Mouse (Mus musculus) embryonic fibroblast, embryonic 13.5 days (primary cell): ENCODE data around the gene Itgae. TPM values are rescaled to one million over a fixed set of nuclear protein-coding genes. Genes with fewer than 3 reads are reported as not detected.
A peak's percentile ranks its signal among the peaks of the same experiment; 100 is the strongest.

Experiments used
- H3K27ac ChIP-seq: 2 replicates; pipeline ENCODE4 v1.5.1; 2012; ENCODE audit warnings: low read length, control low read depth, inconsistent platforms; ENCODE audit not compliant: insufficient read depth
- H3K4me1 ChIP-seq: 2 replicates; pipeline ENCODE4 v1.6.1; 2011; ENCODE audit warnings: low read length; ENCODE audit not compliant: control insufficient read depth, insufficient read depth
- H3K4me3 ChIP-seq: 2 replicates; pipeline ENCODE4 v1.5.1; 2011; ENCODE audit warnings: mild to moderate bottlenecking, control low read depth, low read length; ENCODE audit not compliant: insufficient read depth
- CTCF ChIP-seq: IDR thresholded peaks from 2 replicates; pipeline ENCODE4 v1.5.1; 2011; ENCODE audit warnings: mild to moderate bottlenecking, control low read depth, low read length, moderate library complexity, borderline replicate concordance; ENCODE audit not compliant: insufficient read depth
- POLR2A ChIP-seq: IDR thresholded peaks from 2 replicates; pipeline ENCODE4 v1.6.1; 2011; ENCODE audit warnings: low read depth, mild to moderate bottlenecking, control low read depth, low read length, moderate library complexity
- polyA plus RNA-seq: library from polyadenylated mRNA; stranded (reverse); fragments of >200 nt; gene quantifications from 2 replicates; pipeline ENCODE4 v1.2.4, GENCODE M21; 2011; ENCODE audit warnings: low read depth; ENCODE audit not compliant: missing spikeins, insufficient read length

The Itgae gene
- polyA plus RNA-seq, 1 experiment, result not detected

DNA sequence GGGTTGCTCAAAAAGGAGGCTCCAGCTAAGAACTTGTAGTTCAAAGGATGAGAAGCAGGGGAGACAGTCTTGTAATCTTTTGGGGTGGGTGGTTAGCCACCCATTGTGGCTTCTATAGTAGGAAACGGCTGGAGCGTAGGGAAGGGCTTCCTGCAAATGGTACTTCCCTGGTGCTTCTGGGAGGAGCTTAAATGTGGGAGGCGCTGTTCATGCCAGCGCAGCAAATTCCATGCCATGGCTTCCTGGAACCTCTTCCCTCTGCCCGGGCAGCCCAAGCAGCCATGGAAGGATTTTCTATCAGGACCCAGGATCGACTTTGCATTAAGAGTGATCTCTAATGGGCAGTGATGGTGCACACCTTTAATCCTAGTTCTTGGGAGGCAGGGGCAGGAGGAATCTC is 78.2 kb downstream of the Itgae start:
- Histone ChIP-seq H3K27ac (no peak overlapping the region), H3K4me1 (peaks cover 3% of the 10 kb centered on the region; the same call in 1 of the 2 replicates), H3K4me3 (no peak overlapping the region)
- TF ChIP-seq CTCF, result no peak
- TF ChIP-seq POLR2A, result no peak

DNA sequence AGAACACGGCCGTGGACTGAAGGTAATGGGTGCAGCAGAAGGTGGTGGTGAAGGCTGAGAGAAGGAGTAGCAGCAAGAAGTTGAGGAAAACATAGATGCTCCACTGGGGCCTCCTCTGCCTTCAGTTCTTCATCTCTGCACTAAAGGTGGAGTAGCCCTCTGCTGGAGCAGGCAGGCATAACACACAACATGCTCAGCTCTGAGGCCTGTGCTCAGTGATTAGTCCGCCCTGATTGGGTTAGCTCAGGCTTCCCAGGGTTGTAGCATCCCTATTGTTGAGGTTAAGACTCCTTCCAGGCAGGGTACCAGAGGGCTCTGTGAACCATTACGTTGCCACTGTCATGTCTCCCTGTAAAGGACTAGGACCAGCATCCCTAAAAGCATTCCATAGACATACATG is 78.8 kb downstream of the Itgae start:
- no peak overlapping the region for H3K4me3 ChIP-seq
- no peak overlapping the region for H3K27ac ChIP-seq
- H3K4me1 ChIP-seq, result peaks cover 3% of the 10 kb centered on the region; the same call in 1 of the 2 replicates
- TF ChIP-seq POLR2A (no peak), CTCF (peak; percentile 71; the same call in 1 of the 2 replicates)

DNA sequence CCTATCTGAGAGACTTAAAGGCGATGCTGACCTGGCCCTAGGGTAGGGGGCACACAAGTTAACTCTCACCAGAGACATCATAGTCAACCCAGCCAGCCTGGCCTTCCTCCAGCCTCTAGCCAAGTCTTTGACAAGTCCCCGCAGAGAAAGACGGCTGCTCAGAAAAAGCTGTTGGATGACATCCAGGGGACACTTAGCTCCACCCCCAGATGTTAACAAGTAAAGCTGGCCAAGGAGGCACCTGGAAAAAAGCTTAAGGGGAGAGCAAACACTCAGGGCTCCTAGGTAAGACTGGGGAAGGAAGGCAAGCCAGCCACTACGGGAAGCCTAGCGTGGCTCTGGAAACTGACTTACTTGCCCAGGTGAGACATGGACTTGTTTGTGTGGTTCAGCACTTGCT is 81.8 kb downstream of the Itgae start:
- Histone ChIP-seq H3K4me1 (peaks cover 3% of the 10 kb centered on the region; the same call in 1 of the 2 replicates), H3K4me3 (no peak overlapping the region), H3K27ac (no peak overlapping the region)
- TF ChIP-seq CTCF (no peak), POLR2A (no peak)

DNA sequence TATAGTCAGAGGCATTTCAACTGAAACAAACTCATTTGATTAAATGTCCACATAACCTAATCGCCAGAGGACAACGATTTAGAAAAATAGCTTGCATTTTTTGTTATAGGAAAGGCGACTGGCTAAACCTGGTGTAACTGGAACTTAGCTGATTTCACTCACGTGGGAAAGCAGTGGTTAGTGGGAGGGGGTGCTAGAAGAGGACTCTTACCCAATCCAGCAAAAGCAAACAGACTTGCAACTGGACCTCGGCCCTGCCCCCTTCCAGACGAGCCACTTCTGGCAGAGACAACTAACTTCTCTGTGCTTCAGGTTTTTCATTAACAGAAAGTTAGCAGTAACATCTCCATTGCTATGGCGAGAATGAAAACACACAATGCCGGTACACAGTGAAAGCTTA is 85.2 kb downstream of the Itgae start:
- H3K27ac ChIP-seq, result no peak overlapping the region

DNA sequence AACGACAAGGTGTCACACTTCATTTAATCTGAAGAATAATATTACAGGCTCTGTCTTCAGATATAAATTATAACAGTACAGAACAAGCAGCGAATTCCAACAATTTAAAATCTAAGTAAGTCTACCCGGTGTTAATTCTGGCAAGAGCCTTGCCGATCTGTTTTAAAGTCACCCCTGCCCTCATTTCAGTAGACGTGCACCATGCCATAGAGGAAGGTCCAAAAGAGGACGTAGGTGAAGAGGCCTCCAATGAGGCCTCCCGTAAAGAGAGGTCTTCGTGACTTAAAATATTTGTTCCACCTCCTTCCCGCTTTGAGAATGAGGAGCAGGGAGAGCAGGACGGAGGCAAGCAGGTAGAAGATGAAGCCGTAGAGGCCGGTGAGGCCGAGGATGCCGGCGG is 85.8 kb downstream of the Itgae start:
- peaks cover 3% of the 10 kb centered on the region for H3K4me1 ChIP-seq
- H3K27ac ChIP-seq, result no peak overlapping the region
- H3K4me3 ChIP-seq, result peak overlapping the region; percentile 98
- no peak for TF ChIP-seq CTCF
- TF ChIP-seq POLR2A, result no peak

More for the DNA sequence above, 85.2 kb downstream of the Itgae start:
- peaks cover 3% of the 10 kb centered on the region for H3K4me1 ChIP-seq
- no peak for TF ChIP-seq CTCF
- TF ChIP-seq POLR2A, result no peak
- peak overlapping the region; percentile 98 for H3K4me3 ChIP-seq

DNA sequence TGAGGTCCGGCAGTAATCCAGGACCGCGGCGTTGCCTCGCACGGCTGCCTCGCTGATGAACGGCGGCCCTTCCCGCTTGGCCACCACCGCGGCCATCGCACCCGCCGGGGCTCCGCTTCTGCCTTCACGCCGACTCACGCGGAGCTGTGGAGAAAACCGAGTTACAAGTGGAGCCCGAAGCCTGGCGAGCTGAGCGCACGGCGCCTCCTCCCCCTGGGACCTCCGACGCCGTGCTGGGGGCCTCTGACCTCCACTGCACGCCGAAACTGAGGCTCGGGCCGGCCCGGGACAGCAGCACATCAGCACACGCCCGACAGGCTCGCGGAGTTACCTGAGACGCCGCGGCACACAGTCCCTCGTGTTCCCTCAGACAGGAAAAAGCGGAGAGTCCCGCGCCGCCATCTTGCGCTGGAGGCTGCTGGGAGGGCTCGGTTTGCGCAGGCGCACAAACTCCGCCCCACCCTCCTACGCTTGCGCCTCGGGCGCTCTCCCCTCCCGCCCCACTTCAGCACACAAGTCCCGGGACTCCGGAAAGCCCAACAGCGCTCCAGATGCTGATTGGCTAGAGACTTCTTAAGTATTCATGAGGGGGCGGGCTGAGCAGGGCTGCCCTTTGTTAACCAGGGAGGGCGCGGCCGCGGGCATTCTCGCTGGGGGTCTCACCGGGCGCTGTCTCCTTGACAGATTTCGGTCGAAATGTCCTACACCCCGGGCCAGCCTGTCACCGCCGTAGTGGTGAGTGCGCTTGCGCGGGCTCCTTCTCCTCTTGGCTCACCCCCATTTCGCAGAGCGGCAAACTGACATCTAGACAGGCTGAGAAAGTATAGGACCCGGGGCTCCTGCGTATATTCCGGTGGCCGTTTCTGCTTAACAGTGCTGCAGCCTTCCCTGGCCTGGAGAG is 86.5 kb downstream of the Itgae start, which contains the start of the genes Emc6 and Tax1bp3:
TSS of gene Emc6 (minus strand) at position 430 of the 901 bp plus-strand sequence.
TSS of gene Tax1bp3 (plus strand) at position 476 of the 901 bp plus-strand sequence.
- Histone ChIP-seq H3K4me3 (peak within 1 kb of the TSS; percentile 98), H3K27ac (peak within 1 kb of the TSS; percentile 93), H3K4me1 (peaks cover 2% of the 10 kb centered on the region)
- TF ChIP-seq CTCF (no peak), POLR2A (peak; percentile 70)

DNA sequence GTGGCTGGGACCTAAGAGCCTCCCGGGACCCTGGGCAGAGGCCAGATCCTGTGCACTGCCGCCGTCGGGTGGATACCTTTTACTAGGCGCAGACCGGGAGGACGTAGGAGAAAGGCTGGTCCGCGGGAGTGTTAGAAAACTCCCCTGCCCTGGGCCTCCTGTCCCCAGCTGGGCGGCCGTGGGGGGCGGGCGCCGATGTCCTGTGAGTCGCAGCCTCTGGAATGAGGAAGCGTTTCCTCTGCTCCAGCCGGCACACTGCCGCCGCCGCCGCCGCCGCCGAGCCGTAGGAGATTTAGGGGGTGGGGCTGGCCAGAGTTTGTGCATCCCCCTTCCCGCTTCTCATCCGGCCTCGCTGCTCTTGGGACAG is 87.1 kb downstream of the Itgae start:
- Histone ChIP-seq H3K4me3 (peak overlapping the region; percentile 98), H3K27ac (peak overlapping the region; percentile 93), H3K4me1 (no peaks in the 10 kb centered on the region; the same call in none of the 2 replicates)
- TF ChIP-seq CTCF, result no peak
- peak; percentile 57 for TF ChIP-seq POLR2A

DNA sequence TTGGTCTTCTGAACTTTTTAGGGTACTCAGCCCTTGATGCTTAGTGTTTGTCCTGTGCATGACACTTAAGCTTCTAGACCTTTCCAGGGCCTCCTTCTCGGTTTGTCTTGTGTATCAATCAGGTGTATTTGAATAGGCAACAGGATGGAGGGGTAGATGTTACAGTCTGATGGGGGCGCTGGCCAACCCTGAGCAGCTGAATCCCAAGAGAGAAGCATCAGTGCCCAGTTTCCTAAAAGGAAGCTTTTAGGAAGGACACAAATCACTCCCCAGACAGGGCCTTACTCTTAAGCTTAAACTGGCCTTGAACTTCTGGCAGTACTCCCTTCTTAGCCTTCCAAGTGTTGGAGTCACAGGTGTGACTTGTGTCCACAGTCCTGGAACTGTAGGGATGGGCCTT is 87.5 kb downstream of the Itgae start:
- H3K27ac ChIP-seq, result peak overlapping the region; percentile 81
- H3K4me1 ChIP-seq, result no peaks in the 10 kb centered on the region; the same call in 1 of the 2 replicates
- TF ChIP-seq POLR2A, result no peak
- TF ChIP-seq CTCF, result no peak
- H3K4me3 ChIP-seq, result peak overlapping the region; percentile 98

DNA sequence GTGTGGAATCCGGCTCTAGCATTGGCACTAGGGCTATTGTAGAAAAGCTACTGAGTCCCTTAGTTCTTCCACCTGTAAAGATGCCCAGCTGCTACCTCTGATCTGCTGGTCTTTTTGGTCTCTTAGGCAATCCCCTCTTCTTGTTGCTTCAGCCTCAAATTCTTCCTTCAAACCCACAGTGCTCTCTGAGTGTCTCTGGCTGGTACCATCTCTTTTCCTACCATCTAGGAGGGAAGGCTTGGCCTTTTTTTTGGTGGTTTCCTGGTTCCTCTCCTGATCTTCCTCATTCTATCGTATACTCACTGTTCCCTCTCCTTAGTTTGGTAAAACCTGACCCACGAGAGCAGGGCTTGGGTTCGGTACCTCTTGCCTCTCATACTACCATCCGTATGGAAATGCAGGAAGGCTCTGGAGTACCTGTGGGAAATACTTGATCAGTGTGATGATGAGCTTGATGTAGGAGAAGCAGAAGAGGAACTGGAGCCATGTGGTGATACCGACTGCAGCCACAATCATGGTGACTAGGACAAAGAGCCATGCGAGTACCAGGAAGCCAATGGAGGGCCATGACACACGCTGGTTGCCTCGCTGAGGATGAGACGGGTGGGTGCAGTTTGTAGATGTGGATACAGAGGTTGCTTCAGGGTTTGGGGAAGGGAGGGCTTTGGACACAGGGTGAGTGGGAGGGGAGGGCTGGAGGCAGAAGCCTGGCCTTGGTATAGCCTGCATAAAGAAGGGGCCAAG is 95.7 kb downstream of the Itgae start:
- Histone ChIP-seq H3K4me1 (no peaks in the 10 kb centered on the region), H3K4me3 (no peak overlapping the region), H3K27ac (no peak overlapping the region)
- TF ChIP-seq POLR2A (no peak), CTCF (no peak)

DNA sequence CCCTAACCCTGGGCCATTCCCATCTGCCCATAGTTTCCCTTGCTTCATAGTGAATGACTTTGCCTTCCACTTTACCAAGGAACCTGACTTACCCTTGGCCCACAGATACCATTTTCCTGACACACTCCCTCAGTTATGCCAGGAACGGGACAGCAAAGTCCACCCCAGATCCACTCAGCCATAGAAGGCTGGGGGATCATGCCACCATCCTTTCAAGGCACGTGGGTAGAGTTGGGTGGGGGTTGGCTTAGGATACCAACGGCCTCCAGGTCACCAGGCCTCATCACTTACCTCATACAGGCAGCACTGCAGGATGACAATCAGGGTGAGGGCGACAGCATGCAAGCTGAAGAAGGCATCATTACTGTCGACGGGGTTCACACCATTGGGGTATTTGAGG is 96.8 kb downstream of the Itgae start:
- Histone ChIP-seq H3K27ac (no peak overlapping the region), H3K4me3 (no peak overlapping the region), H3K4me1 (no peaks in the 10 kb centered on the region)
- TF ChIP-seq POLR2A, result no peak
- no peak for TF ChIP-seq CTCF
